Mouse (Mus musculus) c-Kit-positive CD71-positive TER-119-negative erythroid progenitor cells, embryonic 14.5 days (primary cell): ENCODE results near the gene Fezf1.

ENCODE experiments used
- DNase-seq: peaks from one replicate; pipeline ENCODE4 v3.0.0-alpha.2; 2013; ENCODE audit warnings: low read depth

The Fezf1 gene

GRCm38 (mm10) chr6:23247512-23248312 is 450 bp downstream of the Fezf1 start:
- no peak for DNase-seq

DNA sequence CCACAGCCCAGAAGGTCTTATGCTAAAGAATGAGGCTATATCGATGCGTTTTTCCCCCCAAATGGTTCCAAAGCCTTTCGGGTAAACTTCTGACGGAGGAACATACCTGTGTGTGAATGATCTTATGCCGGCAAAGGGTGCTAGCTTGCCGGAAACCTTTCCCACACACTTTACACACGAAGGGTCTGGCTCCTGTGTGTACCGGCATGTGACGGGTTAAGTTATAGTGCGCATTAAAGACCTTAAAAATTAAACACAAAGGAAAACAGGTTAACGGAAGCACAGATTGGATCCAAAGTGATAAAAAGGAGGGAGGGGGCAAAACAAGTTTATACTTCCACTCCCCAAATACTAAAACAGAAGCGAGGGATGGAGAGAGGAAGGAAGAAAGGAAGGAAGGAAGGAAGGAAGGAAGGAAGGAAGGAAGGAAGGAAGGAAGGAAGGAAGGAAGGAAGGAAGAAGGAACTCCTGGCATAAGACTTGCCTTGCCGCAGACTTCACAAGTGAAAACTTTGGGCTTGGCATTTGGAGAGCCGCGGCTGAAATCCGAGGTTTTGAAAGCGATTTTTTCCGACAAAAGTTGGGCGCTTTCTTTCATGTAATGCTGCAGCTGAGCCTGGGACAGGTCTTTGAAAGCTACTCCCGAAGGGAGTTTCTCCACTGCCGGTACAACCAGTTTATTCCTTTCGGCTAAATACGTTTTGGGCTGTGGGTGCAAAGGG is 1.2 kb downstream of the Fezf1 start:
- DNase-seq = no peak

DNA sequence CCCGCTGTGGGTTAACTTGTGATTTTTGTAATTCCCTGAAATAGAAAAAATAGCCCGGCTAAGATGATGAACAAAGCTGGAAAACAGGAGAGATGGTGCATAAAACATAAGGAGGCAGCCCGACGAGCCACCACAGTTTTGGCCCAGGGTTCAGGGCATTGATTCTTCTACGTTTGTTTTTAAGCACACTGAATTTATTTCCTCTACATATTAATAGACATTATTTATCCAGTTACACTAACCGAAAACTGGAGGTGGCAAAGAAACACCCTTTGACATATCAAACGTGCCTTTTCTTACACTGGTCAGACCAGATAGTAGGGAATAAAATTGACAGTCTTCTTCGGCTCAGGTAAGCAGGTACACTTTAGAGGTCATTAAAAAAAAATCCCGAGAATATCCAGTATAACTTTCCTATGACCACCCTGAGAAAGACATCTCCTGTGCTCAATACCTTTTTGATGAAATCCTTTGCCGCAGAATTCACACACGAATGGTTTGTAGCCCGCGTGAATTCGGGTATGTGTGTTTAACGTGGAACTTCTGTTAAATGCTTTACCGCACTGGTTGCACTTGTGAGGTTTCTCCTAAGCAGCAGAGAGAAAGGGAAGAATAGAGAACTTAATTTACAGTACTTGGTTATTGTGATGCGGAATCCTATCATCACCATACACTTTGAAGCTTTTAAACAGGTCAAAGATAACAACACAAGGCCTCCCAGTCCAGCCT is 1.9 kb downstream of the Fezf1 start:
- no peak for DNase-seq

DNA sequence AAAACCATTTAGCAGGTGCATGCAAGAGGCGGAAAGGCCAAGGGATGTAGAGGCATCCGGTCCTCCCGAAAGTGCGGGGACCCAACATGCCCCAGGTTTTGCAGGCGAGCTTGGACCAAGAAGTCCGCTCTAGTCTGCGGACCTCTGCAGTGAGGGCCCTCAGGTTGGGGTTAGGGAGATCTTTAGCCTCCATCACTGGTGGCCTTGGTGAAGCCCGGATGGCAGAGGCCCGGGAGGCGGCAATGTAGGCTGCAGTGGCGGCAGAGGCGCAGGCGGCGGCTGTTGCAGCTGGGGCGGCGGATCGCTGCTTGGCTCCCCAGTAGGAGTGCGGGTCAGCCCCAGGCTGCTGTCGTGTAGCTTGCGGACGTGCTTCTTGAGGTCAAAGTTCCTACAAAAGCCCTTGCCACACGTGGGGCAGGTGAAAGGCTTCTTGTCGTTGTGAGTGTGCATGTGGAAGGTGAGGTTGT is 2.6 kb downstream of the Fezf1 start:
- DNase-seq = no peak

GRCm38 (mm10) chr6:23245121-23245520 is 3.0 kb downstream of the Fezf1 start:
- DNase-seq = no peak

- DNase-seq = no peak
These were observed 4.1 kb downstream of the Fezf1 start for GRCm38 (mm10) chr6:23243821-23244760.

- no peak for DNase-seq
These were observed 36.7 kb downstream of the Fezf1 start for GRCm38 (mm10) chr6:23211499-23211898.

DNA sequence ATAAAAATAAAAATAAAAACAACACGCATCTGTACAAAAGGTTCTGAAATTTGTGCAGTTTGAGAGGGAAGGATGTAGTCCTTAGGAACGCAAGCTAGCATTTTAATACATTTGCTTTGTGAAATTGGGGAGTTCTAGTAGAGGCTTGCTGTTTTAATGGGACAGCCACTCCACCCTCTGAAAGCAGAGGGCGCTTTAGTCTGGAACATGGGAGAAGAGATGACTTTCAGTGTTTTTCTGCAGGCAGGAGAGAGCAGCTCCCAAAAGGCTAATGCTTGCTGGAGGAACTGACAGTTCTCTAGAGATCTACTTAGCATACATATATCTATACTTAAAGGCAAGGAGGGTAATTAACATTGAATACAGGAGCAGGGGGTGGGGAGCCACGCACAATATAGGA is 40.4 kb downstream of the Fezf1 start:
- DNase-seq = no peak

DNA sequence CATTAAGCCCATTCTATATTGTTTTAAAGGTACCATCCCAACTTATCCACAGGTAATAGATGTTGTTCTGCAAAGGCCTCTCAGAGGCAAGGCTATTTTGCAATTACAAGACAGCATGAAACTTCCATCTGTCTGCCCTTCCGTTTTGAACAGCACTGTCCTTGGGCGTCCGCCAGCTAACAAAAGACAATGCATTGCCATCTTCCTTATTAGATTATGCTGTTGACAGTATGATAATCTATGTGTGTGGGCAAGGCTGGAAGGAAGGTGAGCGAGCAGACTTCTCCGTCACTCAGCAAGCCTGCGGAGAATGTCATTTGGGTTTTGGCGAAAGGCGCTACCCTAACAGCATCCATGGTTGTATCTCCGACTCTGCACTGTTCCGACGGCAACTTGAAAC is 45.5 kb downstream of the Fezf1 start:
- no peak for DNase-seq
